Mouse (Mus musculus): ENCODE results near the gene Pex13.

- no peak for TF ChIP-seq CTCF (IDR thresholded peaks at IDR 0.05; ENCODE audit: low read depth)
- TF ChIP-seq EP300 (IDR thresholded peaks at IDR 0.05; ENCODE audit: low read depth), result no peak
These were observed 10.3 kb upstream of the Pex13 start for GRCm38 (mm10) chr11:23676100-23676499.
